Mouse (Mus musculus) small intestine, adult 2 months (tissue): ENCODE data around the gene Grin3a. TPM values are rescaled to one million over a fixed set of nuclear protein-coding genes. Genes with fewer than 3 reads are reported as not detected.

Experiments used
- H3K27ac ChIP-seq: fragments of 200-500 bp; 2 replicates; pipeline ENCODE4 v1.5.1; 2012; ENCODE audit warnings: low read depth, low read length, control low read depth, inconsistent platforms; ENCODE audit not compliant: insufficient read depth
- H3K27me3 ChIP-seq: fragments of 200-500 bp; 2 replicates; pipeline ENCODE4 v1.6.1; 2012; ENCODE audit warnings: mild to moderate bottlenecking, moderate library complexity, low read length, inconsistent platforms; ENCODE audit not compliant: control insufficient read depth, insufficient read depth
- H3K36me3 ChIP-seq: fragments of 200-500 bp; 2 replicates; pipeline ENCODE4 v1.6.1; 2012; ENCODE audit warnings: mild to moderate bottlenecking, low read length, control low read depth, inconsistent platforms; ENCODE audit not compliant: control insufficient read depth, insufficient read depth
- H3K4me1 ChIP-seq: fragments of 200-500 bp; 2 replicates; pipeline ENCODE4 v1.6.1; 2012; ENCODE audit warnings: low read length, inconsistent platforms, mixed read lengths; ENCODE audit not compliant: control insufficient read depth, insufficient read depth, insufficient read length
- H3K4me3 ChIP-seq: fragments of 200-500 bp; 2 replicates; pipeline ENCODE4 v1.5.1; 2012; ENCODE audit warnings: low read depth, mild to moderate bottlenecking, control low read depth, inconsistent platforms, low read length, moderate library complexity
- CTCF ChIP-seq: fragments of 200-500 bp; IDR thresholded peaks from 2 replicates; pipeline ENCODE4 v1.5.1; 2012; ENCODE audit warnings: low read depth, mild to moderate bottlenecking, control low read depth, inconsistent platforms, low read length, moderate library complexity, mixed read lengths; ENCODE audit not compliant: insufficient replicate concordance, insufficient read length; ENCODE audit errors: extremely low read depth
- POLR2A ChIP-seq: fragments of 200-500 bp; IDR thresholded peaks from 2 replicates; pipeline ENCODE4 v1.6.1; 2012; ENCODE audit warnings: low read depth, mild to moderate bottlenecking, control low read depth, inconsistent platforms, low read length, moderate library complexity
- WGBS: fragments of 180-500 bp; shearing (Covaris S2); methylation state at CpG from one replicate; pipeline ENCODE4 v1.1.7; 2018; 5-methylcytosine and 5-hydroxymethylcytosine counted together
- polyA plus RNA-seq: library from polyadenylated mRNA; depleted of rRNA; stranded (reverse); fragments of >200 nt; gene quantifications from 2 replicates; pipeline ENCODE4 v1.2.3, GENCODE M21; 2012

Gene Grin3a
- polyA plus RNA-seq, 1 experiment, result 0.03 TPM

DNA sequence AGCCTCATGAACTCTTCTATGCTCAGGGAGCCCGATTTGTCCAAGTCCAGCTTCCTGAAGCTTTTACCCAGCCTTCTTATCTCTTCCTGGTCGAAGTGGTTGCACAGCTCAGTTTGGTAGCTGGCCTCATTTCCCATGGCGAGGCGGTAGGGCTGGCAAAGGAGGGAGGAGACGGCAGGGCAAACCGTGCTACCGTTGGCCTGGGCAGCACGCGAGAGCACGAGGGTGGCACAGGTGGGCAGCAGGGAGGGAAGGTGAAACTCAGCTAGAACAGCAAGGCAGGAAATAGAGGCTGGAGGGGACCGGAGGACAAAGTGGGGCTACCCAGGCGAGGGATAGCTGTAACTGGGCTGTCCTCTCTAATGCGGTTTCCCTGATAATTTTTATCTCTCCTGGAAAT is 163.7 kb downstream of the Grin3a start, which contains the start of gene Ppp3r2:
Gene Ppp3r2, minus strand, starts transcription at position 213 of the 400 bp plus-strand sequence.
- Histone ChIP-seq H3K4me1 (no peaks in the 10 kb centered on the region), H3K36me3 (no peaks in the 10 kb centered on the region), H3K27ac (no peak within 1 kb of the TSS), H3K27me3 (no peaks in the 10 kb centered on the region), H3K4me3 (no peak within 1 kb of the TSS)
- no peak for TF ChIP-seq CTCF
- 76% methylated on average over 13 of the region's 13 CpGs for WGBS

DNA sequence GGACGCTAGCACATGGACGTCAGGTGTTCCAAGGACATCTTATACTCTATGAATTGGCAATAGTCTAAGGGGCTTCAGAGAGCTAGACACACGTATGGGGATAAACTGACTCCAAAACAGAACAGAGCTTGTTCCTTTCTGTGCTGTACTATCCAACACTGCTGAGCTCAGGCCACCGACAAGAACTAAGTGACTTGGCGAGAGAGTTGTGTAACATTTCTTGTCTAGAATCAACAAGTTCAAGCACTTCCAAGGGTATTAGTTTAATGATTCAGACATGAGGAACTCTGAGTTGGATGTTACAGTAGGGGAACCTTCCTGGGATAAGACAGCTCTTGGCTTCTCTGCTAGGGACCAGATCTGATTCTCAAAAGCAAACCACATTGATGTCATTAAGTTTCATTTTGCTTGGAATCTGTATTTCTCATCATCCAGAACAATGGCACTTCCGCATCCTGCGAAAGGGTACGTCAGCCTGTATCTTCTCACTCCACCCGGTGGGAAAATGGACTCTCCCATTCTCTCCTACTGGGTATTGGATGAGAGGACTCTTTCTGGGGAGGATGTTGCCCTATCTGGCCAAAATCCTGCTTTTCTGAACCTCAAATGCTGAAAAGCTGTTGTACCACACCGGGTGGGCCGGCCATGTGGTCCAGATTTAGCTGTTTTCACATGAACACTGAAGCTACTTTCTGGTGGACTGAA is 165.2 kb downstream of the Grin3a start:
- 82% methylated on average over 11 of the region's 11 CpGs for WGBS
- no peaks in the 10 kb centered on the region for H3K36me3 ChIP-seq
- H3K4me1 ChIP-seq, result no peaks in the 10 kb centered on the region
- H3K4me3 ChIP-seq, result no peak overlapping the region
- TF ChIP-seq CTCF (no peak), POLR2A (no peak)
- no peaks in the 10 kb centered on the region for H3K27me3 ChIP-seq
- H3K27ac ChIP-seq, result no peak overlapping the region

DNA sequence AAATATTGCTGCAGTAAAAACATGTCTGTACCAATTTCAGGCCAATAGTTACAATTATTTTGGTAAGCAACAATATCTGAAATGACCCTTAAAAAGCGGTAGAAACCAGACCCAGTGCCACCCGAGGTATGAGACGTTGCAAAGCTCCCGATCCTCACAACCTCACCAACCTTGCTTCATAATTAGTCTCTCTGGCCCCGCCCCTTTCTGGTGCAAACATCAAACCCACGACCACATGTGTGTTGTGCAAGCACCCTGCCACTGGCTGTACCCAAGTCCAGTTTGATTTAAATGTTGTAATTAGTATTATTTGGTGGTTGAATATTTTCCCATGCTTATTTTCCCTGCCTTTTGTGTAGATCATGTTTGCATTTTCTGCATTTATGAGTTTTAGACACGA is 168.8 kb downstream of the Grin3a start:
- H3K4me1 ChIP-seq, result no peaks in the 10 kb centered on the region
- whole genome bisulfite sequencing, result 53% methylated on average over 7 of the region's 7 CpGs
- no peak for TF ChIP-seq POLR2A
- no peak for TF ChIP-seq CTCF
- no peaks in the 10 kb centered on the region for H3K36me3 ChIP-seq
- no peak overlapping the region for H3K4me3 ChIP-seq
- no peaks in the 10 kb centered on the region for H3K27me3 ChIP-seq
- no peak overlapping the region for H3K27ac ChIP-seq

- H3K27me3 ChIP-seq, result no peaks in the 10 kb centered on the region
- no peak overlapping the region for H3K27ac ChIP-seq
- H3K4me3 ChIP-seq, result no peak overlapping the region
- WGBS, result 66% methylated on average over 6 of the region's 6 CpGs
- H3K4me1 ChIP-seq, result no peaks in the 10 kb centered on the region
- H3K36me3 ChIP-seq, result no peaks in the 10 kb centered on the region
- TF ChIP-seq CTCF, result no peak
- no peak for TF ChIP-seq POLR2A
Measured at GRCm38 (mm10) chr4:49676071-49676470, 169.5 kb downstream of the Grin3a start.

DNA sequence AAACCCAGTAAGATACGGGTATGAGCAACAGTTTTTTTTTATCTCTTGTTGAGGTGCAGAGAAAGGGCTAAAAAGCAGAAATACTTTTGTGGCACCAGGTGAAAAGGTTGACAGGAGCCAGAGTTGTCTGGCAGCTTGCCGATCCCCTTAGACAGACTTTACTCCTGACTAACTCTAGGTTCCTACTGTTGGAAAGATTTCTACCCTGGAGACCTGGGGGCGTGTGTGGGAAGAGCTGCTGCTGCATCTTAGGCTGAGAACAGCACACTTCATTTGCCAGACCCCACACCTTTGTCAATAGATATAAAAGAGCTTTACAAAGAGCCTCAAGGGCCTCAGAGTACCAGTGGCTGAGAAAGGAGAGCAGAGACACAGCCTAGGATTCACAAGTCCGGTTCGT is 180.7 kb downstream of the Grin3a start:
- Histone ChIP-seq H3K4me3 (no peak overlapping the region), H3K4me1 (no peaks in the 10 kb centered on the region), H3K27me3 (no peaks in the 10 kb centered on the region), H3K36me3 (peaks cover 15% of the 10 kb centered on the region), H3K27ac (no peak overlapping the region)
- 89% methylated on average over 5 of the region's 5 CpGs for WGBS
- TF ChIP-seq CTCF (no peak), POLR2A (no peak)

- 89% methylated on average over 4 of the region's 4 CpGs for WGBS
- no peaks in the 10 kb centered on the region for H3K27me3 ChIP-seq
- H3K27ac ChIP-seq, result no peak overlapping the region
- H3K4me3 ChIP-seq, result no peak overlapping the region
- no peaks in the 10 kb centered on the region for H3K4me1 ChIP-seq
- TF ChIP-seq POLR2A (no peak), CTCF (no peak)
- peaks cover 25% of the 10 kb centered on the region for H3K36me3 ChIP-seq
Measured at GRCm38 (mm10) chr4:49662231-49662630, 183.3 kb downstream of the Grin3a start.

GRCm38 (mm10) chr4:49661664-49662063 is 183.9 kb downstream of the Grin3a start:
- TF ChIP-seq POLR2A (no peak), CTCF (no peak)
- 96% methylated on average over 9 of the region's 9 CpGs for WGBS
- no peak overlapping the region for H3K27ac ChIP-seq
- no peaks in the 10 kb centered on the region for H3K4me1 ChIP-seq
- H3K27me3 ChIP-seq, result no peaks in the 10 kb centered on the region
- peaks cover 25% of the 10 kb centered on the region for H3K36me3 ChIP-seq
- no peak overlapping the region for H3K4me3 ChIP-seq
